Mouse (Mus musculus) skeletal muscle tissue, adult 2 months (tissue): ENCODE measurements around the gene Fez1.
A peak's percentile ranks its signal among the peaks of the same experiment; 100 is the strongest.

Experiments used
- DNase-seq: peaks from one replicate; pipeline ENCODE4 v3.0.0-alpha.2; 2012; ENCODE audit warnings: low read depth, low spot score

The Fez1 gene

GRCm38 (mm10) chr9:36833043-36833881, 11.6 kb downstream of the Fez1 start:
- DNase-seq, result no peak

GRCm38 (mm10) chr9:36833914-36834313, 12.2 kb downstream of the Fez1 start:
- no peak for DNase-seq

- DNase-seq, result no peak
Measured at GRCm38 (mm10) chr9:36846346-36846745, 24.7 kb downstream of the Fez1 start.

- peak; percentile 54 for DNase-seq
Measured at GRCm38 (mm10) chr9:36848661-36849060, 27.0 kb downstream of the Fez1 start.

- no peak for DNase-seq
Measured at GRCm38 (mm10) chr9:36850091-36850490, 28.4 kb downstream of the Fez1 start.

- no peak for DNase-seq
Measured at GRCm38 (mm10) chr9:36852175-36852574, 30.5 kb downstream of the Fez1 start.

DNA sequence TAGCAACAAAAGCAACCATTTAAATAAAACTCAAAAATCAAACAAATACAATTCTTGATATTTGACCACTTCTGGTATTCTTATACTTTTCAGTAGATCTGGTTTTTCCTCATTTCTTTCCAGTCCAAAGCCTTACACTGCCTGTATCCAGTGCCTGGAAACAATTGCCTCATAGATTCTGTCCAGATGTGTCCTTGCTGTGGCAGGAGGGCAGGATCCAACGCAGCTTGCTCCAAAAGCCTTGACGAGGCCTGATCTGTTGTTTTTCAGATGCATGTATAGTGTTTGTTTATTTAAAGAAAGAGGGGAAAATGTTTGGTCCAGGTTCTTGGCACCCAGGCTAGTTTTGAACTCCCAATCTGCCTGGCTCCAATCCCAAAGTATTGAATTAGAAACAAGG, 34.7 kb downstream of the Fez1 start:
- no peak for DNase-seq

DNA sequence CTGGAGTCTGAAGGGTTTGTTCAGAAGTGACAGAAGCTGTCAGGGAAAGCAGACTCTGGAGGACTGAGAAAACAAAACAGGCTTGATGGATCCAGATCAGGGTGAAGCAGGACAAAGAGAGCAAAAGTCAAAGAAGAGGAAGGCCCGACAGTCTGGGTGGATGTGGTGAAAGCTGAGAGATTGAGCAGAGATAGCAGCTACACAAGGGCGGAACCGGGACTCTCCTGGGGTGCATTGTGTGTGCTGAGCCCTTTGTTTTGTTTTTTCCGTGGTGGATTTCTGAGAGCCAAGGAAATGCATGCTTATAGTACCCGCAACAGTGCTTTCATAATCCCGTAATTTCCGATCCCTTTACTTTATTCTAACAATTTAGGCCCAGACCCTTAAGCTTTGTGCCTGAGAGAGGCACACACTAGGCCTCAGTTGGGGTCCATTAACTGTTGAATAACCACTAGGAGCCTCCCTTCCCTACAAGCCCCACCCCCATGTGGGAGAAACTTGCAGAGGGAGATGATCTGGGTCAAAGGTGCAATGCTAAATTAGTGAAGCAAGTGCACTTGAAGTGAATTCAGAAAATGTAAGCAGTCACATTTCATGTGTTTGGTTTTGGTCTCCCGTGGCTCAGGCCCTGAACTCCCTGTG, 35.9 kb downstream of the Fez1 start:
- DNase-seq, result no peak

GRCm38 (mm10) chr9:36858677-36859076, 37.0 kb downstream of the Fez1 start:
- DNase-seq, result no peak

- DNase-seq, result no peak
Measured at GRCm38 (mm10) chr9:36862576-36862975, 40.9 kb downstream of the Fez1 start.

DNA sequence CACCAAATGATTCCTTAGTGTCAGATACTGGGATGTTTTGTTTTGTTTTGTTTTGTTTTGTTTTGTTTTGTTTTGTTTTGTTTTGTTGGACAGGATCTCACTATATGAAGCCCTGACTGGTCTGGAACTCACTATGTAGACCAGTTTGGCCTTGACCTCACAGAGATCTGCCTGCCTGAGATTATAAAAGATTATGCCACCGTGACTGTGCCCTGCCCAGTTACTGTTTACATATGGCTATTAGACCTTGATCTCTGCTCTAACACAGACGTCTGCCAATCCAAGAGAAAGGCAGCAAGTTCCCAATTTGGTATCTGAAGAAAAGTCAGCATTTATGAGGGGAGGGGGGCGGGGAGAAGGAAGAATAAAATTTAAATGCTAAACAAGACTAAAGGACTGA, 42.0 kb downstream of the Fez1 start:
- no peak for DNase-seq

DNA sequence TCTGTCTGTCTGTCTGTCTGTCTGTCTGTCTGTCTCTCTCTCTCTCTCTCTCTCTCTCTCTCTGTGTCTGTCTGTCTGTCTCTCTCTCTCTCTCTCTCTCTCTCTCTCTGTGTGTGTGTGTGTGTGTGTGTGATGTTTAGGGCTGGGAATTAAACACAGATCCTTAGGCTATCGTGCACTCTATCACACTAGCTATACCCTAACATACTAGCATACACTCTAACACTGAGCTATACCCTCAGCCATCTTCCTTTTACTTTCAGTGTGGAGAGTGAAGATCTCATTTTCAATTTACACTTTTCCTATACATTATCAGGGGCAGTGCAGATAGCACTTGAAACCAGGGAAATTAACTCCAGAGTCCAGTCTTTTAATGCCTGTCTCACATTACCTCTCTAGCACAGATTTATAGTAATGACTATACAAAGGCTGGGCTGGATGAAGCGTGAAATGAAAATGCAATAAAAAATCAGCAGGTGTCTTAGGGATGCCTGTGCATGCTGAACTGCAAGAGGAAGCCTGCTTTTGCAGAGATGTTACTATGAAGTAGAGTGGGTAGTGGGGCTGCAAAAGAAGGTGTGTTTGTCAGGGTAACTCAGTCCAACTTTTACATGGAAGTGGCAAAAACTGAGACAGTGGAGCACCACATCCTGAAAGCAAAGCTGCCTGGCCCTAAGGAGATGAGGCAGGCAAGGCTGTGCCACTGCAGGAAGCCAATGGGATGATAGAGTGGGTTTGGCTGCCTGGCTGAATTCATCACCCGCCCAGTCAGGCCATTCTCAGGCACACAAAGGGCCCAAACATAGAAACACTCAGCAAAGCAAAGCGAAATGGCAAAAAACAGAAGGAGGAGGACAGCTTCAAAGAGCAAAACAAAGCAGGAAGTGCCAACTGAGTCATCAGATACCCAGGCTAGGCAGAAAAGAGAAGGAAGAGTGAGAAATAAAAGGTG, 43.5 kb downstream of the Fez1 start:
- no peak for DNase-seq

GRCm38 (mm10) chr9:36868662-36869061, 47.0 kb downstream of the Fez1 start:
- DNase-seq, result no peak

DNA sequence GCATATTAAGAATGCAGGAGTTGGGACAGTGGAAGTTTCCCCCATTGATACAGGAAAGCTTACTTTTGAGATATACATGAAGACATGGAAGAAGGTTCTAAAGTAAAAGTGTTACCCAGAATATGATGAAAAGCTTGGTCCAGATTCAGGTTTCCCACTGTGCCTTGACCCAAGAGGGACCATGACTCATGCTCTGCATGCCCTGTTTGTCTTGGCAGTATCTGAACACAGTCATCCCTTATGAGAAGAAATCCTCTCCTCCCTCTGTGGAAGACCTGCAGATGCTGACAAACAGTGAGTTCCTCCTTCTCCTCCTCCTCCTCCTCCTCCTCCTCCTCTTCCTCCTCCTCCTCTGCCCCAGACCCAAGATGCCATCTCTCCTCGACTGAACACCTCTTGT, 48.6 kb downstream of the Fez1 start:
- no peak for DNase-seq

DNA sequence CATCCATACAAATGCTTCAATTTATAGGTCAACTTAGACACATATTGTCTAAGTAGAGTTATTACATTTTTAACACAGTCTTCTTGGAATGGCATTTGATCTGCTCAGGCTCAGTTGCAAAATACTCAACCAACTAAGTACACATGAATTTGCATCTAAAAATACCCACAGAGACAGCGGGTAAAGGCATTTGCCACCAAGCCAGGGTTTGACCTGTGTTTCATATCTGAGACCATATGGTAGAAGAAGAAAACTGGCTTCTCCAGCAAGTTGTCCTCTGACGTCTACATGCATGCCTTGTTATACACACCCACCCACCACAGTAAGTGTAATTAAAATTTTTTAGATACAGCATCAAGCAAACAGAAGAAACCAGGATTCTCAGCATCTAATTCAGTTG, 52.1 kb downstream of the Fez1 start:
- DNase-seq, result peak; percentile 49

DNA sequence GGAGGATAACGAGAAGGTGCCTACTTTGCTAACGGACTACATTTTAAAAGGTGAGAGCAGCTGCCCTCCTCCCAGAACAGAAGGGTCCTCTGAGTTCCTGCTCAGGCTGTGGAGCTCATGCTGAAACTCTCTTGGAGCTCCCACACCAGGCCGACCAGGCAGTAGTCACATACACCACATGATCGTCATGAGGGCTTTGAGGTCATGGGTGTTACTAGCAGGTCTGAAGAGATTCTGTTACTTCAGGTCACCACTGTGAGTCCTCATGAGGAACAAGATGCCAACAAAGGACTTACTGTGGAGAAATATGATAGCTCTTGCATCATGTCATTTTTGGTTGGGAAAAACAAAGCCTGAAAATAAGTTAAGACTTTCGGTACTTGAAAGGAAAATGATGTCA, 54.6 kb downstream of the Fez1 start:
- DNase-seq, result peak; percentile 58

- no peak for DNase-seq
Measured at GRCm38 (mm10) chr9:36876787-36877186, 55.1 kb downstream of the Fez1 start.

DNA sequence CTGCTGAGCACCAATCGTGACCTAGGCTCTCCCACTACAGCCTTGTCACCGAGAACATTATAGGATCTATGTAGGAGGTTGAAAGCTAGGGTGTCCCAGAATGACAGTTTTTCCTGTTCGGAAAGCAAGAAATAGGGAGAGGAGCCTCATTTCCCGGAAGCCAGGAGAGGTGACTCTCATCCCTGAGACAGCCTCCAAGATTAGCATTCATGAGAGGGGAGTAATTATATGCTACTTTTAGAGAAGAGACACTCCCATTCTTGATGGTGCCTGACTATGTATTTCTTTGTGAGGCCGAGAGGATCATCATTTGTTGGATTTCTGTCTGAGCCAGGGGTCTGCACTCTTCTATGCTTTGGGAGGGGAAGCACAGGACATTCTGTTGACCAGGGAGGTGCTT, 60.0 kb downstream of the Fez1 start:
- DNase-seq, result no peak

DNA sequence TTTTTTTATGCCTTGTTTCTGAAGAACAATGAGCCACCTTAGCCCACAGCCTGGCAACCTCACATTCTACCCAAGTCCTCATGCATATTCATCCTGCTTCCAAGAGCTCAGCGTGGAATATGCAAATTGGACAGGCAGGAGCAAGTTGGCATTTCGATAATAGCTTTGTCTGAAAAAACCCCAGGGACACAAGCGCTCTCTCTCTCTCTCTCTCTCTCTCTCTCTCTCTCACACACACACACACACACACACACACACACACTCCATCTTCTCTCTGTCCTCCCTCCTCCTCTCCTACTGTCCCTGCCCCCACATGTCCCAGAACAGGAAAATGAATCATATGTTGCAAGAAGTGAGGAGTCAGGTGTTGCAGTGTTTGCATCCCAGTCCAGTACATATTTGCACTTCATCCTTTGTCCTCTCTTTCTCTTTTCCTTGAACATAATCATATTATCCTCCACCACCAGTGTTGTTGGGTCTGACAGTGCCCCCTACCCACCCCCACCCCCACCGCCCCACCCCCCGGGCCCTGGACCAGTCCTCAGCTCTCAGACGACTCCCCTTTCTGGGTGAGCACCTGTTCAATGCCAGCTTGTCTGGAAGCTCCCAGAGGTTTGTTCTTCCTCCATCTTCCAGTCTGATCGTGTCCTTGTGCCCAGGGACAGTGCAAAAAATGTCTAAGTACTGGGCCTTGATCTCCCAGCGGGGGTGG, 60.5 kb downstream of the Fez1 start:
- no peak for DNase-seq

DNA sequence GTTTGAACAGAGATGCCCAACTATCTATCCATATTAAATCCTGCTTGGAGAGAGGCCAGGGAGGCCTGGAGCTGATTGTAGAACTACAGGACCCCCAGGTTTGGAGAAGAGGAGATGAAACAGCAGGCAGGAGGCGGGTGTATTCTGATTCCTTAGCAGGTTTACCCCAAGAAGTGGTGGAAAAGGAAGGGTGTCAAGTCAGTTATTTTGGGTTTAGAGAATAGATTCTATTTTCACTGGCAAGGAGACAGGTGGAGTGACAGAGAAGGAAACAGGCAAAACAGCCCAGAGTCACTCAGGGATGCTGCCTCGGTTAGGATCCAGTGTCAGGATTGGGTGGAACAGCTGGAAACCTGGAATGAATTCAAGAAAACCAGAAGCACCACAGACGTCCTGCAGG, 61.9 kb downstream of the Fez1 start:
- no peak for DNase-seq

- no peak for DNase-seq
Measured at GRCm38 (mm10) chr9:36885237-36885636, 63.6 kb downstream of the Fez1 start.
